Mouse (Mus musculus): ENCODE measurements around the gene Armc9. TPM values are rescaled to one million over a fixed set of nuclear protein-coding genes. Genes with fewer than 3 reads are reported as not detected.

The Armc9 gene
- polyA plus RNA-seq, 1 experiment = 24.9 TPM

DNA sequence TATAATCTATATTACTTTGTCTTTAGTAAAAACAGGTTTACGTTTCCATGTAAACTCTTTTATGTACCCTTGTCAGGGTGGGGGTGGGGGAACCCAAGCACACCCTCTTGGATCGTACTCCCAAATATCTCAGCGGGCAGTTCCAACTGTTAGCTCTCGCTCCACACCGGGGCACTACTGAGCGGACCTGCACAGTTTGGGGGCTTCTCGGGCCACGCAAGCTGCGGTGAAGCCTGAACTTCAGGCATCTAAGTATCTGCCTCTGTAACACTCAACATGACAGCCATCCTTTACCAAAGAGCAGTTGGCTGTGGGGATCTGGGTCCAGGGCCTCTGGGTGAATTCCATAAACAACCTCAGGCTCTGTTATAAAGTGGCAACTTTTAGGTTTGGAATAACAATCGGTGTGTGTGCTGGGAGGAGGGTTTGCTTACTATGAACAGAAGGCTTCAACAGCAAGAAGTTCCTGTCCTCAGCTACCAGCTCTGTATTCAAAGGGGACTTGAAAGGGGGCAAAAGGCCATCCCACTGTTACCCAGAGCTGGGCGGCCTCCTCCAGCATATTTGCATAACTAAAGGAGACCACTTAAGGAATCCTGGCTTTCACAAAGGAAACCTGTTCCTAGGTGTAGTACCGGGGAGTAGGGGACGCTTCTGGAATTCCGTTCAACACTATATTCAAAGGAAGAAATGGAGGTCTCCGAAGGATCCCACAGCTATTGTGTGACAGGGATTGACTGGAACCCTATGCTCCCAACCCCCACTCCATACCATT lies 156.1 kb downstream of the Armc9 start:
- no peak for DNase-seq
- TF ChIP-seq POLR2A (IDR thresholded peaks at IDR 0.05; ENCODE audit: borderline replicate concordance, insufficient read depth, low read length) (no peak), CTCF (IDR thresholded peaks at IDR 0.05; ENCODE audit: borderline replicate concordance, insufficient read depth, low read depth, low read length) (no peak)
- WGBS = 47% methylated on average over 15 of the region's 15 CpGs
- Histone ChIP-seq H3K4me1 (ENCODE audit: control insufficient read depth, insufficient read depth, low read length) (0 out of 2 replicates have a peak, but pooled peaks cover 4% of the 10 kb centered on the region), H3K4me3 (replicated peaks; ENCODE audit: insufficient read depth, low read depth, low read length) (no peak overlapping the region), H3K27ac (ENCODE audit: insufficient read depth, low read length) (no peak overlapping the region), H3K27me3 (ENCODE audit: control insufficient read depth, insufficient read depth, low read length) (no peaks in the 10 kb centered on the region)

GRCm38 (mm10) chr1:86311467-86312005 lies 157.0 kb downstream of the Armc9 start:
- no peak overlapping the region for H3K27ac ChIP-seq (ENCODE audit: insufficient read depth, low read length)
- H3K4me1 ChIP-seq (ENCODE audit: control insufficient read depth, insufficient read depth, low read length) = 0 out of 2 replicates have a peak, but pooled peaks cover 2% of the 10 kb centered on the region
- TF ChIP-seq POLR2A (IDR thresholded peaks at IDR 0.05; ENCODE audit: borderline replicate concordance, insufficient read depth, low read length) = no peak
- no peak for TF ChIP-seq CTCF (IDR thresholded peaks at IDR 0.05; ENCODE audit: borderline replicate concordance, insufficient read depth, low read depth, low read length)
- no peak overlapping the region for H3K4me3 ChIP-seq (replicated peaks; ENCODE audit: insufficient read depth, low read depth, low read length)
- no peak for DNase-seq
- WGBS = 67% methylated on average over 10 of the region's 10 CpGs
- no peaks in the 10 kb centered on the region for H3K27me3 ChIP-seq (ENCODE audit: control insufficient read depth, insufficient read depth, low read length)

- no peaks in the 10 kb centered on the region for H3K4me1 ChIP-seq (ENCODE audit: control insufficient read depth, insufficient read depth, low read length)
- no peaks in the 10 kb centered on the region for H3K27me3 ChIP-seq (ENCODE audit: control insufficient read depth, insufficient read depth, low read length)
- TF ChIP-seq CTCF (IDR thresholded peaks at IDR 0.05; ENCODE audit: borderline replicate concordance, insufficient read depth, low read depth, low read length) = no peak
- TF ChIP-seq POLR2A (IDR thresholded peaks at IDR 0.05; ENCODE audit: borderline replicate concordance, insufficient read depth, low read length) = no peak
- DNase-seq = no peak
- no peak overlapping the region for H3K27ac ChIP-seq (ENCODE audit: insufficient read depth, low read length)
- 81% methylated on average over 3 of the region's 3 CpGs for WGBS
- no peak overlapping the region for H3K4me3 ChIP-seq (replicated peaks; ENCODE audit: insufficient read depth, low read depth, low read length)
These were observed 157.7 kb downstream of the Armc9 start for GRCm38 (mm10) chr1:86312269-86312668.

- no peaks in the 10 kb centered on the region for H3K4me1 ChIP-seq (ENCODE audit: control insufficient read depth, insufficient read depth, low read length)
- 46% methylated on average over 16 of the region's 16 CpGs for WGBS
- no peak for DNase-seq
- no peak overlapping the region for H3K4me3 ChIP-seq (replicated peaks; ENCODE audit: insufficient read depth, low read depth, low read length)
- no peaks in the 10 kb centered on the region for H3K27me3 ChIP-seq (ENCODE audit: control insufficient read depth, insufficient read depth, low read length)
- H3K27ac ChIP-seq (ENCODE audit: insufficient read depth, low read length) = no peak overlapping the region
- TF ChIP-seq POLR2A (IDR thresholded peaks at IDR 0.05; ENCODE audit: borderline replicate concordance, insufficient read depth, low read length) = no peak
- no peak for TF ChIP-seq CTCF (IDR thresholded peaks at IDR 0.05; ENCODE audit: borderline replicate concordance, insufficient read depth, low read depth, low read length)
These were observed 158.7 kb downstream of the Armc9 start for GRCm38 (mm10) chr1:86313096-86313771.

GRCm38 (mm10) chr1:86313772-86314125 lies 159.2 kb downstream of the Armc9 start:
- 31% methylated on average over 15 of the region's 15 CpGs for WGBS
- Histone ChIP-seq H3K4me3 (replicated peaks; ENCODE audit: insufficient read depth, low read depth, low read length) (no peak overlapping the region), H3K27me3 (ENCODE audit: control insufficient read depth, insufficient read depth, low read length) (no peaks in the 10 kb centered on the region), H3K4me1 (ENCODE audit: control insufficient read depth, insufficient read depth, low read length) (no peaks in the 10 kb centered on the region), H3K27ac (ENCODE audit: insufficient read depth, low read length) (no peak overlapping the region)
- peak; percentile 21; the same call in 1 of the 2 replicates for TF ChIP-seq CTCF (IDR thresholded peaks at IDR 0.05; ENCODE audit: borderline replicate concordance, insufficient read depth, low read depth, low read length)
- TF ChIP-seq POLR2A (IDR thresholded peaks at IDR 0.05; ENCODE audit: borderline replicate concordance, insufficient read depth, low read length) = no peak
- DNase-seq = no peak

GRCm38 (mm10) chr1:86320822-86321413 lies 166.3 kb downstream of the Armc9 start:
- TF ChIP-seq CTCF (IDR thresholded peaks at IDR 0.05; ENCODE audit: borderline replicate concordance, insufficient read depth, low read depth, low read length) = no peak
- no peak for TF ChIP-seq POLR2A (IDR thresholded peaks at IDR 0.05; ENCODE audit: borderline replicate concordance, insufficient read depth, low read length)
- WGBS = 78% methylated on average over 7 of the region's 8 CpGs
- no peak for DNase-seq

More at GRCm38 (mm10) chr1:86320822-86321413, 166.3 kb downstream of the Armc9 start:
- H3K4me1 ChIP-seq (ENCODE audit: control insufficient read depth, insufficient read depth, low read length) = no peaks in the 10 kb centered on the region
- no peak overlapping the region for H3K4me3 ChIP-seq (replicated peaks; ENCODE audit: insufficient read depth, low read depth, low read length)
- no peaks in the 10 kb centered on the region for H3K27me3 ChIP-seq (ENCODE audit: control insufficient read depth, insufficient read depth, low read length)
- no peak overlapping the region for H3K27ac ChIP-seq (ENCODE audit: insufficient read depth, low read length)

Other genes with a start within 250 kb of the Armc9 start
- gene 4933407L21Rik, start 226.3 kb upstream of the Armc9 start, polyA plus RNA-seq (2012; rRNA removed) = 4.3 and 5.3 TPM in 2 replicates
- 0.03 TPM in 2 replicates for gene Gpr55, start 193.8 kb upstream of the Armc9 start, polyA plus RNA-seq (2012; rRNA removed)
- gene Spata3, start 138.0 kb upstream of the Armc9 start, polyA plus RNA-seq (2012; rRNA removed) = 0.95 and 1.0 TPM in 2 replicates
- 6.0 and 6.9 TPM in 2 replicates for gene 2810459M11Rik, start 108.9 kb upstream of the Armc9 start, polyA plus RNA-seq (2012; rRNA removed)
- 81.1 and 84.2 TPM in 2 replicates for gene Psmd1, start 90.4 kb upstream of the Armc9 start, polyA plus RNA-seq (2012; rRNA removed)
- not detected in 2 replicates for gene Htr2b, start 42.8 kb upstream of the Armc9 start, polyA plus RNA-seq (2012; rRNA removed)
- gene Gm21972, start 21.1 kb upstream of the Armc9 start, polyA plus RNA-seq (2012; rRNA removed) = 0.95 and 1.8 TPM in 2 replicates
- gene B3gnt7, start 148.1 kb downstream of the Armc9 start, polyA plus RNA-seq (2012; rRNA removed) = 1.0 and 1.3 TPM in 2 replicates
- gene Ncl, start 204.6 kb downstream of the Armc9 start, polyA plus RNA-seq (2012; rRNA removed) = 105 and 134 TPM in 2 replicates

Data from cerebellum, adult 2 months (tissue).